Mouse (Mus musculus): ENCODE data around the gene Klhdc2. TPM values are rescaled to one million over a fixed set of nuclear protein-coding genes. Genes with fewer than 3 reads are reported as not detected.
A peak's percentile ranks its signal among the peaks of the same experiment; 100 is the strongest.

Klhdc2 gene
- polyA plus RNA-seq, 2 experiments from 2014 or later: 12.2 to 14.3 TPM

DNA sequence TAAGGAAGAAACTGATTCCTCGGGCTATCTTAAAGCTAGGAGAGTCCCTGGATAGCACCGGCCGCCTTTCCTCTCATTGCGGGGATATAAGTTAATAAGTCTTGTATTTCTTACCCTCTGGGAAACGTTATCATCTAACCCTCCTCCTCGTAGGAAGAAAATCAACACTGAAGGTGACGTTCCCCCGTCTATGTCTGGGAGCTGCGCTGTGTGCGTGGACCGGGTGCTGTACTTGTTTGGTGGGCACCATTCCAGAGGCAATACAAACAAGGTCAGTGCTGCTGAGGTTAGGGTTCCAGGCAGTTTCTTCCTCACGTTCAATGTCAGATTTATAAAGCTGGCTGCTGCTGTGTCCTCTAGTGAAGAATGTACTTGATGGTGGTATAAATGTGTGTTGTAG is 5.7 kb downstream of the Klhdc2 start:
- no peak for ATAC-seq

DNA sequence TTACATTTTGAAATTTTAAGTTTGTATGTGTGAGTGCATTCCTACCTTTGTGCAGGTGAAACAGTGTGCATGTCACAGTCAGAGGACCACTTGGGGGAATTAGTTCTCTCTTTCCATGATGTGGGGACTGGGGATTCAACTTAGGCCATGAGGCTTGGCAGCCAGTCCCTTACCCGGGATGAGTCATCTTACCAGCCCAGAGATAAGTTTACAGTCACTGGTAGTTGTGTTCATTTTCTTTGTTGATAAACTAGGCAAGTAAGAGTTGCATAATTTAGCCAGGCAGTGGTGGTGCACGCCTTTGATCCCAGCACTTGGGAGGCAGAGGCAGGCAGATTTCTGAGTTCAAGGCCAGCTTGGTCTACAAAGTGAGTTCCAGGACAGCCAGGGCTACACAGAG is 7.6 kb downstream of the Klhdc2 start:
- no peak for ATAC-seq

DNA sequence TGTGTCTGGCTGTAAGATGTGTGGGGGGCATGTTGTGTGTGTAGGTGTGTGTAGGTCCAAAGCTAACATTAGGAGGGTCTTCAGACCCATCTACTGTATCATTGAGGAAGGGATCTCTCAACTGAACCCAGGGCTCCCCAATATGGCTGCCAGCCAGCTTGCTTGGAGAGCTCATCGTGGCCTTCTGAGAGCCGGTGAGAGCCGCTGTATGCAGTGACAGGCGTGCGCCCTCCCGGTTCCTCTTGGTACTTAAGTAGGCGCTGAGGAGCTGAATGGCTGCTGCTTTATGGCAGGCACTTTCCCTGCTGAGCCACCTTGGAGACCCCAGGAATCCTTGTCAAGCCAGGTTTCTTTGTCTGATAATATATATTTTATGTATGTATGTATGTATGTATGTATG is 9.9 kb downstream of the Klhdc2 start:
- no peak for ATAC-seq

DNA sequence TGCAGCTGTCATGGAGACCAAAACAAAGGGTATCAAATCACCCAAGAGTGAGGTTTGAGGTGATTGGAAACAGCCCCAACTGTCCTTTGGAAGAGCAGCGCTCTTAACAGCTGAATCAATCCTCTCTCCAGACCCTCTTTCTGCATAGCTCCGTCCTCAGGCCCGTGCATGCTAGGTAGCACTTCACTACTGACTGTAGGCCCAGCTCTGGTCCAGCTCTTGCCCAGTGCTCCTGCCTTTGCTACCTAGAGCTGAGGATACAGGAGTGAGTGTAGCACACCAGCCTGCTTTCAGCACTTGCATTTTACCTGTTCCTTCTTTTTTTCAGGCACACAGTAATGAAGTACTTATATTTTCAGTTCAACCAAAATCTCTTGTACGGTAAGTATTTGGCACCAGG is 13.2 kb downstream of the Klhdc2 start:
- no peak for ATAC-seq

DNA sequence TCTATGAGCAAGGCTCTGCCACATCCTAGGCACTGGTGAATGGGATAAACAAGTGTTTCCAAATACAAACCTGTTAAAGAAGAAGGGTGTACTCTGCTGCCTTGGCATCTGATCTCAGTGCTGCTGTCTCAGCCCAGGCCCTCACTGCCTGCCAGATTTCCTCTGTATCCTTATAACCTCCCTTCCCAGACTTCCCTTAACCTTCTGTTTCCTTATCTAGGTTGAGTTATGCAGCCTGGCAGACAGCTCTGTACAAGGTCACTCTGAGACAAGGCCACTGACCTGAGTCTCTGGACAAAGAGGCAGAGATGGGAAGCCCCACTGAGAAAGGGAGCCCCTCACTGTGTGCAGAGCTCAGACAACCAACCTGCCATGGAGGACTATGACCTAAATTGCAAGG is 21.9 kb downstream of the Klhdc2 start:
- ATAC-seq: no peak

DNA sequence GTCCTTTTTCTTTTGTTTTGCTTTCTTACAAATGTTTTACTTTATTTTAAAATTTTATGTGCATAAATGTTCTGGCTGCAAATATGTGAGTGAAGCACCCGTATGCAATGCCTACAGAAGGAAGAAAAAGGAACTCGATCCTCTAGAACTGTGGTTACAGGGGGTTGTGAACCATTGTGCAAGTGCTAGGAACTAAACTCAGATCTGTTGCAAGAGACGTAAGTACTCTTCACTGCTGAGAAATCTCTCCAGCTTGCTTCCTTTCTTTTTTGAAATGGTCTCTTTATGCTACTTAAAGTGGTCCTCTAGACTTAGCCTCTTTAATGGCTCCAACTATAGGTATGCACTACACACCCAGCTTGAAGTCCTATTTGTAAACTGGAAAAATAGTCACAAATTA is 34.7 kb downstream of the Klhdc2 start:
- ATAC-seq: no peak

DNA sequence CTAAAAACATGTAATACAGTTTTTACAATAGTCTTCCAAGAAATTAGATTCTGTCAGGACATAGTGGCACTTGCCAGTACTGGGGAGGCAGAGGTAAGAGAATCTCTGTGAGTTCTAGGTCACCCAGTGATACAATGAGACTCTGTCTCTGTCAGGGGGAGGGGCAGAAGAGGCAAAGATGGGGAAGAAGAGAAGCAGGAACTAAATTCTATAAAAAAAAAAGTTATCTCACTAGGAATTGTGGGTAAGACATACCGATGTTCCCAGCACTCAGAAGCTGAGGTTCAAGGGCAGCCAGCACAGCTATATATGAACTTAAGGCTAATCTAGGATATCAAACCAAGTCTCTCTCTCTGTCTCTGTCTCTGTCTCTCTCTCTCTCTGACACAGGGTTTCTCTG is 35.7 kb downstream of the Klhdc2 start:
- ATAC-seq: no peak

DNA sequence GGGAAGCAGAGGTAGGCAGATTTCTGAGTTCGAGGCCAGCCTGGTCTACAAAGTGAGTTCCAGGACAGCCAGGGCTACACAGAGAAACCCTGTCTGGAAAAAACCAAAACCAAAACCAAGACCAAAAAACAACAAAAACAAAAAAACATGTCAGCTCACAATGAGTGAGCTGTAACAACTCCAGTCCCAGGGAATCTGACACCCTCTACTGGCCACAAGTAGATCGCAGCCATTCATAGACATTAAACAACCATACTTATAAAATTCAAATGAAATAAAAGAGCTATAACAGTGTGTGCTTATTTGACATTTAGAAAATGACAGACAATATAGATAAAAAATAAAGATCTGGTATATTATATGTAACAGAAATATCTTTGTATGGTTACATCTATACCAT is 37.1 kb downstream of the Klhdc2 start:
- ATAC-seq: peak; percentile 93

DNA sequence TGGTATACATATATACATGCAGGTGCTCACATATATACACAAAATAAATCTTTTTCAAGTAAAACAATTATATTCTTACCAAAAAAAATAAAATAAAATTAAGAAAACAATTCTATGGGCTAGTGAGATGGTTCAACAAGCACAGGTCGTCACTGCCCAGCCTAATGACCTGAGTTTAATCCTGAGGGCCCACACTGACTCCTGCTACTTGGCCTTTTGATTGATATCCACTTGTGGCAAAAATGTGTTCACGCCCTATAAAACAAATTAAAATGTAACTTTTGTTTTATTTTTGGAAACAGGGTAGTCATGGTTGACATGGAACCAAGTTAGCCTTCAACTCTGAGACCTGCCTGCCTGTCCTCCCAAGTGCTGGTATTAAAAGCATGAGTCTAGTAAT is 53.4 kb downstream of the Klhdc2 start:
- ATAC-seq: no peak

DNA sequence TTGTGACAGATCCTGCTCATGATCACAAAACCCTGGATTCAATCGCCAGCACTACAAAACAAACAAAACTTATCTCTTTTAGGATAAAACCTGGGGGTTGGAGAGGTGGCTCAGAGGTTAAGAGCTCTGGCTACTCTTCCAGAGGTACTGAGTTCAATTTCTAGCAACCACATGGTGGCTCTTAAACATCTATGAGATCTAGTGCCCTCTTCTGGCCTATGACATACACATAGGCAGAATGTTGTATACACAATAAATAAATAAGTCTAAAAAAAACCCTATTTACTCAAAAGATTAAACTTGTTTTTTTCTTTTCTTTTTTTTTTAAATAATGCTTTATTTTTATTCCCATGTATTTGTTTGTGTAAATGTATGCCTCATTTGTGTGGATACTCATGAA is 55.2 kb downstream of the Klhdc2 start:
- peak; percentile 43 for ATAC-seq

DNA sequence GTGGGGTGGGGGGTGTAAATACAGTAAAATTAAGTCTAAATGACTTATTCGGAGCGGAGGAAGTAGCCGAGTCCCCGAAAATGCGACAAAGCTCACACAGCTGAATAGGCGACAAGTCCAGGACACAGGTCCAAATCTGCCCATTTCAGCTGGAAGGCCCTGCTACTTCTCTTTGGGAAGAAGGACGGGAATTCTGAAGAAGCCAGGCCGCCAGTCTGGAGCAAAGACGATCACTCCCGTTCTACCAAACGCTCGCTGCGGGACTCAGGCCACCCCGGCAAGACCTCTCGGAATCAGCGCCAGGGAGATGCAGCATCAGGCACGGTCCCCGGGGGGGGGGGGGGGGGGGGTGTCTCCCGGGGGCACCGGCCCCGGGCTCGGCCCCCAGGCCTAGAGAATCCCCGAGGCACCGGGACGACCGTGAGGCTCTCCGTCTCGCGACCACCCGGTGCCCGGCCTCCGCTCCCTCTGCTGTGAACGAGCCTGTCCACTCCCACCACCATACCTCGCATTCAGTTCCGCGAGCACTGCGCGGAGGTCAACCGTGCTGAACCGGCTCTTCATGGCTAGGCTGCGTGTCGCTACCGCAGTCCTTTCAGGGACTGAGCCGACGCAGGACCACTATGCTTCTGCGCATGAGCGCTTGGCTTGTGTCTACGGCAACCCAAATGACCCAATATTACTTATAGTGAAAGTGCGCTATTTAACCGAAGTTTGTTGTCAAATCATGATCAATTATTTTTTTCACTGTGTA is 60.2 kb downstream of the Klhdc2 start, which contains the start of gene Nemf:
TSS of gene Nemf (minus strand) at position 620 of the 754 bp plus-strand sequence.
- peak; percentile 33 for ATAC-seq

DNA sequence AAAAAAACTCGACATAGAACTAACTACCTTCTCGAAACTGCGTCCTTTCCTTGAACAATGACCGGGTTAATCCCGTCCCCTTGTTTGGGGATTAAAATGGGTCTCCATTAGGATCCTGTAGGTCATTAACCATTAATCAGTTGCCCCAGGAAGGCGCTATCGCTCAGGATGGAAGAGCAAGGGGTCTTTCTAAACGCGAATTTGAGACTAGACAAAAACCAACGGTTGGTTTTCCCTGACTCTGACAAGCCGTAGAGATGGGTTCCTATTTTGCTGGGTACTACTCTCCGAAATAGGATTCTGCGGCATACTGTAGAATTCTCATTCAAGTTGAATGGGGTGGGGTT is 60.8 kb downstream of the Klhdc2 start:
- no peak for ATAC-seq

Other genes with a start within 250 kb of the Klhdc2 start
- gene Rps29, start 137.5 kb upstream of the Klhdc2 start, polyA plus RNA-seq (2017; shearing (Covaris generic)): 1,000 to 10,000 TPM; 2,079 to 4,258 TPM
- gene Lrr1, start 127.9 kb upstream of the Klhdc2 start, polyA plus RNA-seq (2017; shearing (Covaris generic)): under 1 TPM; 0.70 to 0.71 TPM
- 100 to 1,000 TPM; 393 to 542 TPM for gene Rpl36al, start 112.6 kb upstream of the Klhdc2 start, polyA plus RNA-seq (2017; shearing (Covaris generic))
- 10 to 100 TPM in 1 of 2 experiments, 1 to 10 TPM in 1; 7.0 to 18.8 TPM for gene Mgat2, start 112.5 kb upstream of the Klhdc2 start, polyA plus RNA-seq (2017; shearing (Covaris generic))
- gene Gm49383, start 99.6 kb upstream of the Klhdc2 start, polyA plus RNA-seq (2017; shearing (Covaris generic)): 10 to 100 TPM in 1 of 2 experiments, 1 to 10 TPM in 1; 8.3 to 10.7 TPM
- 1 to 10 TPM; 2.5 to 2.8 TPM for gene Dnaaf2, start 98.3 kb upstream of the Klhdc2 start, polyA plus RNA-seq (2017; shearing (Covaris generic))
- 1 to 10 TPM; 8.1 to 8.9 TPM for gene Gm49384, start 92.4 kb upstream of the Klhdc2 start, polyA plus RNA-seq (2017; shearing (Covaris generic))
- gene Pole2, start 68.5 kb upstream of the Klhdc2 start, polyA plus RNA-seq (2017; shearing (Covaris generic)): 1 to 10 TPM; 8.6 to 9.1 TPM
- gene Klhdc1, start 55.5 kb upstream of the Klhdc2 start, polyA plus RNA-seq (2017; shearing (Covaris generic)): 10 to 100 TPM; 15.1 to 20.3 TPM
- gene Nemf, start 60.5 kb downstream of the Klhdc2 start, polyA plus RNA-seq (2017; shearing (Covaris generic)): 100 to 1,000 TPM; 163 to 169 TPM
- 10 to 100 TPM; 27.8 to 79.0 TPM for gene Arf6, start 75.5 kb downstream of the Klhdc2 start, polyA plus RNA-seq (2017; shearing (Covaris generic))
- under 1 TPM in 1 of 2 experiments, not detected in 1; 0.54 TPM for gene Gm9887, start 75.8 kb downstream of the Klhdc2 start, polyA plus RNA-seq (2017; shearing (Covaris generic))

All from CD4-positive, CD25-positive, alpha-beta regulatory T cell, adult 4 months (primary cell).